Mouse (Mus musculus): ENCODE results near the gene Armcx2.
A peak's percentile ranks its signal among the peaks of the same experiment; 100 is the strongest.
"Not testable (repeated sequence)": the region's sequence is repeated elsewhere in the genome, so short reads cannot be mapped to it uniquely, and the experiment has no call there.

The Armcx2 gene

GRCm38 (mm10) chrX:134808755-134809224 lies at the start of gene Armcx2:
Gene Armcx2 (minus strand): TSS chrX:134809221.
- DNase-seq, result peak; percentile 72

- DNase-seq, result no peak
Measured at GRCm38 (mm10) chrX:134849662-134850061, 40.6 kb upstream of the Armcx2 start.

- DNase-seq, result no peak
Measured at GRCm38 (mm10) chrX:134844424-134844823, 35.4 kb upstream of the Armcx2 start.

- DNase-seq, result no peak
Measured at GRCm38 (mm10) chrX:134830508-134830907, 21.5 kb upstream of the Armcx2 start.

- peak; percentile 40 for DNase-seq
Measured at GRCm38 (mm10) chrX:134807833-134808754, 927 bp downstream of the Armcx2 start.

- DNase-seq, result no peak
Measured at GRCm38 (mm10) chrX:134787728-134788127, 21.3 kb downstream of the Armcx2 start.

GRCm38 (mm10) chrX:134763428-134764198 lies 45.4 kb downstream of the Armcx2 start:
- DNase-seq, result not testable (repeated sequence)

- DNase-seq, result peak; percentile 36
Measured at GRCm38 (mm10) chrX:134757293-134757995, 51.6 kb downstream of the Armcx2 start.

- DNase-seq, result peak; percentile 70
Measured at GRCm38 (mm10) chrX:134756434-134757292, 52.4 kb downstream of the Armcx2 start, which contains the start of gene Armcx3. Gene Armcx3 (plus strand): TSS chrX:134756595.
